Mouse (Mus musculus) 3T3-L1 (cell line): ENCODE results near the gene Ncoa6.
A peak's percentile ranks its signal among the peaks of the same experiment; 100 is the strongest.

Experiments
- DNase-seq: peaks from one replicate; pipeline ENCODE4 v3.0.0-alpha.2; 2015; ENCODE audit warnings: low read depth, low spot score

The Ncoa6 gene

GRCm38 (mm10) chr2:155369333-155369883 lies 104.3 kb downstream of the Ncoa6 start:
- peak; percentile 66 for DNase-seq

- no peak for DNase-seq
Observed at GRCm38 (mm10) chr2:155367635-155368284, 105.9 kb downstream of the Ncoa6 start.

- DNase-seq, result no peak
Observed at GRCm38 (mm10) chr2:155357686-155358399, 115.9 kb downstream of the Ncoa6 start.

GRCm38 (mm10) chr2:155356971-155357591 lies 116.6 kb downstream of the Ncoa6 start, which contains the start of gene Pigu:
Gene Pigu, minus strand, starts transcription at chr2:155357430.
- DNase-seq, result peak; percentile 99

GRCm38 (mm10) chr2:155354402-155354801 lies 119.3 kb downstream of the Ncoa6 start:
- DNase-seq, result no peak

GRCm38 (mm10) chr2:155346670-155347069 lies 127.0 kb downstream of the Ncoa6 start:
- DNase-seq, result no peak
